Mouse (Mus musculus) lung, postnatal 0 days (tissue): ENCODE data around the gene Sirt6.
"Not testable (repeated sequence)": the region's sequence is repeated elsewhere in the genome, so short reads cannot be mapped to it uniquely, and the experiment has no call there.

Source experiments
- CTCF ChIP-seq: IDR thresholded peaks from 2 replicates; pipeline ENCODE4 v1.5.1; 2016; ENCODE audit warnings: antibody characterized with exemption, mild to moderate bottlenecking
- EP300 ChIP-seq: IDR thresholded peaks from 2 replicates; pipeline ENCODE4 v1.6.1; 2016; ENCODE audit warnings: antibody characterized with exemption, mild to moderate bottlenecking, control low read depth

DNA sequence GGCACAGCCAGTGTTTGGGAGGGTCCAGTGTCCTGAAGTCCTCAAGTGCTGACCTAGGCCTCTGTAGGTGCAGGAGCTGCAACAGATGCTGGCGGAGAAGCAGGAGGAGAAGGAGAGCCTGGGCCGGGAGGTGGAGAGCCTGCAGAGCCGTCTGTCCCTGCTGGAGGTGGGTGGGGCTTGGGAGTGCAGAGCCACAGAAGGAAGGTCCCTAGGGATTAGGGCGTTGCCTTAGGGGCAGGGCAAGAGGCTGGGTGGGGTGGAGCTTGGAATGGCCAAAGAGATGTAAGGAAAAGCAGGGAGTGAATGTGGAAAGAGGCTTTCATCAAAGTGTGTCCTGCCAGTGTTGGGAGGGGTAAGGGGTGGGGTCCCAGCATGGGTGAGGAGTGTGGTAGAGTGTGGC lies 13.2 kb upstream of the Sirt6 start:
- TF ChIP-seq CTCF, EP300: not testable (repeated sequence)
